25 mouse cellular contexts compared by ENCODE assay signal in the genomic region with DNA sequence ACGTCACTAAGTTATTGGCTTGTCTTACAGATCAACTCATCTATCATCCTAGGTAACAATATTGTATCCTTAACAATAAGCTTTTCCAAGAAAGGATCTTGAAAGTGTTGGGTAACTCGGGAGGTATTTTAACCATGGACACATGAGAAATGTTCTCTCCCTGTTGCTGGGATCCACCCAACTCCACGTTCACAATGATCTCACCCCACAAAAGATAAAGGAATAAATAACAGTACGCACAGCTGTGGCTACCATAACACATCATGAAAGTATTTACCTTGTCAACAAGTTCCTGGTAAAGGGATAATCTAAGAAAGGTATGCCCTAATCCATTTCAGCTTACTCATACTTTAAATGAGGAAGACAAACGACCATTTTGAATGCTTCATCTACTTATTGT. TPM values are rescaled to one million over a fixed set of nuclear protein-coding genes. Genes with fewer than 3 reads are reported as not detected.
A peak's percentile ranks its signal among the peaks of the same experiment; 100 is the strongest.
DNase-seq lines count a peak whose midpoint lies in the region; ATAC-seq lines count a peak whose summit lies in the region.
"Had no signal": no experiment of that assay in that cellular context is flagged by ENCODE, and none has a peak within 500 bp of the region (broad histone marks: within the 10 kb centered on the region; RNA-seq: fewer than 3 reads in every experiment).

No protein-coding gene starts in this region.

- no peaks in the 10 kb centered on the region for H3K27me3 ChIP-seq in embryonic facial prominence, embryonic 14.5 days (replicated peaks; ENCODE audit: control insufficient read depth, insufficient read depth, low read length)
- H3K27me3 ChIP-seq in embryonic facial prominence, embryonic 10.5 days (replicated peaks; ENCODE audit: low read depth, poor library complexity, severe bottlenecking) = no peaks in the 10 kb centered on the region
- no peaks in the 10 kb centered on the region for H3K27me3 ChIP-seq in stomach, embryonic 14.5 days (ENCODE audit: control insufficient read depth, insufficient read depth, low read length)
- H3K27me3 ChIP-seq: embryonic facial prominence, embryonic 13.5 days; Patski had no signal

- no peak overlapping the region for H3K27ac ChIP-seq in embryonic facial prominence, embryonic 14.5 days (replicated peaks; ENCODE audit: low read depth, low read length)
- no peak overlapping the region for H3K27ac ChIP-seq in embryonic facial prominence, embryonic 10.5 days (replicated peaks)
- H3K27ac ChIP-seq in stomach, embryonic 14.5 days (ENCODE audit: low read length) = no peak overlapping the region
- H3K27ac ChIP-seq: embryonic facial prominence, embryonic 13.5 days; forebrain, embryonic 10.5 days; forebrain, embryonic 12.5 days had no signal

- H3K4me2 ChIP-seq in embryonic facial prominence, embryonic 14.5 days (ENCODE audit: low read depth, low read length) = no peak overlapping the region
- no peak overlapping the region for H3K4me2 ChIP-seq in stomach, embryonic 14.5 days (replicated peaks; ENCODE audit: low read depth, low read length)
- H3K4me2 ChIP-seq: embryonic facial prominence, embryonic 13.5 days; forebrain, embryonic 12.5 days had no signal

- H3K9me3 ChIP-seq in embryonic facial prominence, embryonic 14.5 days (ENCODE audit: control insufficient read depth, low read length) = no peaks in the 10 kb centered on the region
- no peaks in the 10 kb centered on the region for H3K9me3 ChIP-seq in embryonic facial prominence, embryonic 10.5 days
- no peaks in the 10 kb centered on the region for H3K9me3 ChIP-seq in stomach, embryonic 14.5 days (ENCODE audit: control insufficient read depth, low read depth, low read length)
- H3K9me3 ChIP-seq: embryonic facial prominence, embryonic 13.5 days; forebrain, embryonic 10.5 days; forebrain, embryonic 12.5 days had no signal

- H3K4me3 ChIP-seq in embryonic facial prominence, embryonic 14.5 days (ENCODE audit: low read depth, low read length) = no peak overlapping the region
- no peak overlapping the region for H3K4me3 ChIP-seq in embryonic facial prominence, embryonic 10.5 days
- no peak overlapping the region for H3K4me3 ChIP-seq in stomach, embryonic 14.5 days (ENCODE audit: low read depth, low read length)
- H3K4me3 ChIP-seq: embryonic facial prominence, embryonic 13.5 days; forebrain, embryonic 10.5 days; forebrain, embryonic 12.5 days had no signal

- no peak for ATAC-seq in embryonic facial prominence, embryonic 14.5 days (ENCODE audit: low read depth)
- peak; percentile 28; the same call in 1 of the 2 replicates for ATAC-seq in stomach, embryonic 14.5 days (ENCODE audit: insufficient number of reproducible peaks, insufficient read depth, low FRiP score, low read depth)
- ATAC-seq: activated CD4-positive, CD25-positive, alpha-beta regulatory T cell, adult 4 months; forebrain, embryonic 14.5 days; forebrain, embryonic 16.5 days; Patski had no signal

- 56% methylated on average over 5 of the region's 5 CpGs for WGBS in embryonic facial prominence, embryonic 14.5 days
- WGBS in embryonic facial prominence, embryonic 10.5 days = 78% methylated on average over 5 of the region's 5 CpGs
- WGBS in stomach, embryonic 14.5 days = 53% methylated on average over 5 of the region's 5 CpGs

- H3K4me1 ChIP-seq in embryonic facial prominence, embryonic 14.5 days (ENCODE audit: control insufficient read depth, insufficient read depth, low read length) = no peaks in the 10 kb centered on the region
- H3K4me1 ChIP-seq in embryonic facial prominence, embryonic 10.5 days = no peaks in the 10 kb centered on the region
- no peaks in the 10 kb centered on the region for H3K4me1 ChIP-seq in stomach, embryonic 14.5 days (ENCODE audit: control insufficient read depth, insufficient read depth, low read length)
- H3K4me1 ChIP-seq: embryonic facial prominence, embryonic 13.5 days; forebrain, embryonic 10.5 days; forebrain, embryonic 12.5 days had no signal

- H3K36me3 ChIP-seq in embryonic facial prominence, embryonic 14.5 days (ENCODE audit: control insufficient read depth, insufficient read depth, low read length) = no peaks in the 10 kb centered on the region
- H3K36me3 ChIP-seq in embryonic facial prominence, embryonic 10.5 days (replicated peaks) = no peaks in the 10 kb centered on the region
- no peaks in the 10 kb centered on the region for H3K36me3 ChIP-seq in stomach, embryonic 14.5 days (ENCODE audit: control insufficient read depth, insufficient read depth, low read length)
- H3K36me3 ChIP-seq: embryonic facial prominence, embryonic 13.5 days; forebrain, embryonic 10.5 days; forebrain, embryonic 12.5 days had no signal

- peak; percentile 3 for DNase-seq in embryonic facial prominence, embryonic 14.5 days (ENCODE audit: low spot score)
- DNase-seq in embryonic facial prominence, embryonic 10.5 days (ENCODE audit: low spot score) = no peak
- peak; percentile 51 for DNase-seq in 3T3-L1 (ENCODE audit: low read depth, low spot score)
- no peak for DNase-seq in thymus, postnatal 10 days (ENCODE audit: low spot score in 2 of 2)
- no peak for DNase-seq in gastrocnemius, adult 8-10 months (ENCODE audit: low spot score in 2 of 2)
- DNase-seq: adrenal gland, adult 8-10 months; adrenal gland, postnatal 14 days; adrenal gland, postnatal 36 days; cerebellum, adult 11-12 months; cerebellum, adult 2 months; cerebellum, adult 9-10 months; cerebellum, postnatal 10 days; cerebellum, postnatal 25 days had no signal

- H3K9ac ChIP-seq in embryonic facial prominence, embryonic 14.5 days (ENCODE audit: low read depth, low read length) = no peak overlapping the region
- H3K9ac ChIP-seq in stomach, embryonic 14.5 days (replicated peaks; ENCODE audit: low read depth, low read length) = no peak overlapping the region
- H3K9ac ChIP-seq: embryonic facial prominence, embryonic 13.5 days; forebrain, embryonic 12.5 days had no signal

RNA-seq across cellular contexts. Expression of a gene that starts 21.0 kb away (rescaled TPM):
- polyA plus RNA-seq in embryonic facial prominence, embryonic 14.5 days (2014; fragmentation: Nextera tagmentation; extraction: Ambion mirVana) = not detected in 2 replicates
- not detected in 2 replicates for polyA plus RNA-seq in embryonic facial prominence, embryonic 10.5 days (2016; fragmentation: Nextera tagmentation; extraction: Ambion mirVana)
- 0.20 TPM in 1 of 2 replicates, not detected in the other for polyA plus RNA-seq in stomach, embryonic 14.5 days (2014; fragmentation: Nextera tagmentation; extraction: Ambion mirVana)
- total RNA-seq in gastrocnemius, adult 8-10 months (2022) = under 1 TPM in 1 of 4 experiments, not detected in 3; 0.19 TPM
- total RNA-seq: adrenal gland, adult 18-20 months; MEL had no signal
- polyA plus RNA-seq: cerebellum, adult 2 months; cortical plate, adult 2 months; embryonic facial prominence, embryonic 11.5 days; embryonic facial prominence, embryonic 13.5 days; forebrain, embryonic 10.5 days; forebrain, embryonic 12.5 days had no signal

RNA-seq across cellular contexts. Expression of a gene that starts 58.8 kb away (rescaled TPM):
- 0.08 TPM in 1 of 2 replicates, not detected in the other for polyA plus RNA-seq in embryonic facial prominence, embryonic 14.5 days (2014; fragmentation: Nextera tagmentation; extraction: Ambion mirVana)
- not detected in 2 replicates for polyA plus RNA-seq in embryonic facial prominence, embryonic 10.5 days (2016; fragmentation: Nextera tagmentation; extraction: Ambion mirVana)
- polyA plus RNA-seq in stomach, embryonic 14.5 days (2014; fragmentation: Nextera tagmentation; extraction: Ambion mirVana) = 0.73 and 0.94 TPM in 2 replicates
- not detected for total RNA-seq in gastrocnemius, adult 8-10 months (2022)
- total RNA-seq: MEL had no signal
- polyA plus RNA-seq: activated CD4-positive, CD25-positive, alpha-beta regulatory T cell, adult 4 months; cerebellum, adult 2 months; cortical plate, adult 2 months; embryonic facial prominence, embryonic 11.5 days; embryonic facial prominence, embryonic 13.5 days; forebrain, embryonic 10.5 days; forebrain, embryonic 12.5 days; forebrain, embryonic 14.5 days; forebrain, embryonic 16.5 days had no signal

Comparison
In these comparisons a context has a peak if more than half of its experiments do, and no peak if none do; other contexts are left out.
1. DNase-seq: peak in embryonic facial prominence, embryonic 14.5 days (single experiment) and 3T3-L1 (single experiment); none in embryonic facial prominence, embryonic 10.5 days (single experiment), thymus, postnatal 10 days (0 of 2) and gastrocnemius, adult 8-10 months (0 of 2).